Mouse (Mus musculus) B cell, adult 62 days (primary cell): ENCODE results near the gene Fam84a. TPM values are rescaled to one million over a fixed set of nuclear protein-coding genes. Genes with fewer than 3 reads are reported as not detected.

Experiments
- total RNA-seq: library from RNA; stranded (reverse); gene quantifications from 4 replicates; pipeline ENCODE4 v1.2.4, GENCODE M21; 2023

Gene Fam84a
- not detected in 4 replicates for total RNA-seq

DNA sequence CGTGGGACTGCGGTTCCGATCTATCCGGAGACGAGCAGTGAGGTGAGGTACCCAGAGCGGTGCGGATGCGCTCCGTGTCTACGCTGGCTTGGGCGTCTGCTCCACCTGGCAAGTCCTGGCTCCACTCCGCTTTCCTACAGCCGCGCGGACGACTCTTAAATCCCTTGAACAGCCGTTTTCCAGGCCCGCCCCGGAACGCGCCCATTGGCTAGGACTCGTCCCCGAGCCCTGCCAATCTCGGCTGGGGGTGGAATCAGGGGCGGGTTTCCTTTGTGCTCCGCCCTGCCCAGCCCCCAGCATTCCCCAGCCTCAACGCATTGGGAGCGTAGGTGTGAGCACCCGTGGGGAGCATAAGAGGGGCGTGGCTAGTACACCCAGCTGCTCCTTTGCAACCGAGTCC is at the start of gene Fam84a:
Fam84a (minus strand) TSS at position 134 of the 400 bp plus-strand sequence.

